Mouse (Mus musculus) left cerebral cortex, adult 9 months (tissue): Measurements from ENCODE around the gene Il1rl2.
A peak's percentile ranks its signal among the peaks of the same experiment; 100 is the strongest.

Experiments used
- DNase-seq, 2 experiments: peaks; one replicate each; pipeline ENCODE4 v3.0.0; 2022; ENCODE audit warnings: low spot score in 2 of 2

Gene Il1rl2

DNA sequence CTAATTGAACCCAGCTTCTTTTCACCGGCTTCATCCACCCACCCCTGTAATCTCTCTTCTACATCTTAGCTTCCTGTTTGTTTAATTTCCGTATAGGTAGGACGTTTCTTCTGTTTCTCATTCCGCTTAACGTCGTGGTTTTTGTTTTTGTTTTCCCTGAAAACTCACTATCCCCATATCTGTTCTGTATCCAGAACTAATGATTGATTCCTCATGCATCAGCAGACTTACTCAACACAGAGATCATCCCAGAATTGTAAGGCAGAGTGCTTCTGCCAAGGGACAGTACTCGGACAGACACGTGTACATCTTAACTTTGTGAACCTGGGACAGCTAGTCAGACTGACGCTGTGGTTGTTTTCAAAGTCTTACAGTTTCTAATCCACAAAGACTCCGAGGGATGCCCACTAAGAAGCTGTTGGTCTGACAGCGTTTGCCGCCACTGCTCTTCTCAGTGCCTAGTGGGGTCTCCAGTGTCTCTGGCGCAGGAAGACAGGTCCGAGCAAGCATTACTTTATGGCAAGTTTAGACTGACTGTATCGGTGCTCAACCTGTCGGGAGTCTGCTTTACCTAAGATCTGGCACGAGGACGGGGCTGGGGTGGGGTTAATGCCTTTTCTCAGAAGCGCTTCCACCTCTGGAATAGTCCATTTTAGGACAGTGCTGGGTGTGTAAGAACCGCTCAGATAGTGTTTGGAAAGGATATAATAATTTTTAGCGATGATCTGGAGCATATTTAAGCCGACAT lies 719 bp downstream of the Il1rl2 start:
- DNase-seq = no peak

GRCm38 (mm10) chr1:40325711-40326327 lies 1.4 kb downstream of the Il1rl2 start:
- no peak for DNase-seq

DNA sequence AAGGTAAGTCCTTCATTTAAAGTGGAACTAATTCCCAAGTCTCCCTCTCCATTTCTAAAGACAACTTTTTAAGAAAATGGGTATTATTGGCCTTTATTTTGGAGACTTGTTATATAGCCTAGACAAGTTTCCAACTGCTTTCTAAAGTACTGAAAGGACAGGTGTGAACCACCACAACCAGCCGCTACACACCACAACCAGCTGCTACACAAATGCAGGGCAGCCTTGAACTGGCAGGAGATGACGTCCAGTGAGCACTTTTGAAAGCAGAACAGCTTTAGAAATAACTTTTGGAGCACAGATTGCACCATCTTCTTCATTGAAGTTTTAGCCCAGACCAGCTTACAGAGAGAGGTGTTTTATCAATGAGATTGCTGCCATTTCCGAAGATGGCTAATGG lies 3.2 kb downstream of the Il1rl2 start:
- no peak for DNase-seq

DNA sequence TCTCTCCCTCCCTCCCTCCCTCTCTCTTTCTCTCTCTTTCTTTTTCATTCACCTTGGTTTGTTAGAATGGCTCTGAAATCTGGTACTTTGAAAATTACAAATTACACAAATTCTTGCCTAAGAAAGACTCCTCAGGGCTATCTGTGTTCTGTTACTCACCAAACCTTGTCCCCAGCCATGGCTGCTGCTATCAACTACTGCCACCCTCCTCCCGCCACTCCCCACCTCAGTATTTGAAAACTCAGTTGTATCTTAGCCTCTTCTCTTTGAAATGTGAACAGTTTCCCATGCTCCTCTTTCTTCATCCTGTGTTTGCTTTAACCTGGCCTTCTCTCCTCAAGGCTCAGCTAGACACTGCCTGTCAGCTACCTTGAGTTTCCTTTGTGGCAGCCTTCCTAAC lies 5.1 kb downstream of the Il1rl2 start:
- no peak for DNase-seq

GRCm38 (mm10) chr1:40330181-40330580 lies 5.8 kb downstream of the Il1rl2 start:
- no peak for DNase-seq

DNA sequence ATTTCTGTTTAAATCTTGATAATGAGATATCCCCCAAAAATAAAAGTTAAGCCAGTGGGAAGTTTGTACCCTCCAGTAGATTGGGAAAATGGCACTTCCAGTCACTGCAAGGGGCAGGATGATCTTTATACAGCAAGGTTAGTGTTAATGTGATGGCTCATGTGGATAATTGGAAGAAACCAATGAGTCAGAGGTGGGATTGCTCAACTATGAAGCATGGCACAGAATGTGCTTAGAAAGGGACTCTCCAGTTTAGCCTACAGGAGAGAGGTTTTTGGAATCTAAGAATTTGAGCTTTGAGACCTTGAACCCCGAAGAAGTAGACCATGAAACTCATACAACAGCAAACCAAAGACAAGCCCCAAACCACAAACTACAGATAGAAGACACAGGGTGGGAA lies 14.9 kb downstream of the Il1rl2 start:
- no peak for DNase-seq

- no peak for DNase-seq
Observed at GRCm38 (mm10) chr1:40340102-40340501, 15.7 kb downstream of the Il1rl2 start.

DNA sequence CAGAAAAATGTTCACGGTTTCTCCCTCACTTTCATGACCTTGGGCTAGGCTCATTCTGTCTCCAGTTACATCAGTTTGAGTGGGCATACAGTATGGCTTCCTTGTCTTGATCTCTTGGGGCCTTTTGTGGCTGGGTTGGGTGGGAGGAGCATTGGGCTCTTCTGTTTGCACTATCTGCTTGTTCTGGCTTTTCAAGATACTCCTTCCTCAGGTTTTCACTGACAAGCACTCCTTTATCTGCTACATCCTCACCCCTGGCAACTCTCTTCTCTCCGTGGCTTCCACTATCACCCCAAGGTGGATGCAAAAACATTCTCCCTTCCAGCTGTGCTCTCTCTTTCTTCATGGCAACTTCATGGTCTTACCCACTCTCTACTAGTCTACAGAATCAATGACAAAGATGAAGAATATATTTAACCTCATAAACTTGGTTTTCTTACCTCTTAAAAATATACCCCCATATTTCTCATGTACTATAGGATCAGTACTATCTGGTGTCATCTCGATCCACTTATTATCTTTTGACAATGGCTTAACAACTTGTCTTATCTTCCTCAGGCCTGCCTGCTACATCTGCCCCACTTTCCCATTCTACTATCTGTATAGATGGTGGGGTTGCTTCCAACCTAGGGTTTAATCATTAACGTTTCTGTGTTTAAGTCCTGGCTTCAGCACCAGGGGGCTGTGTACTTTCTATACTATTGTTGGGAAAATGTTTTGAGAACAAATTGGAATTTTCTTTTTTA lies 27.9 kb downstream of the Il1rl2 start:
- no peak for DNase-seq

DNA sequence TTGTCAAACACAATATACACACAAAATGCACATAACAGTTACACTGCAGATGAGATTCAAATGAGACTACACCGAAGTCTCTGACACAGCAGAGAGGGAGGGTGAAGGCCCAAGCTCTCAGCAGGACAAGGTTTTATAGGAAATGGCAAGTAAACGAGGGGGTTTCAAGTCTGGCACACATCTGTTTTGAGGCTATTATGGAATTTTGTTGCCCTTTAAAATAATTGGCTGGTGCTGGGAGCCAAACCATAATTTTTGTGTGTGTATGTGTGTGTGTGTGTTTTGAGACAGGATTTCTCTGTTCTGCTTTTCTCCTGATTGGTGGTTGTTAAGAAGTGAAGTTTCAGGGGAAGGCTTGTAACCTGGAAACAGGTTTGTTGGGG lies 28.5 kb downstream of the Il1rl2 start:
- no peak for DNase-seq

GRCm38 (mm10) chr1:40354665-40355064 lies 30.3 kb downstream of the Il1rl2 start:
- no peak for DNase-seq

- no peak for DNase-seq
Observed at GRCm38 (mm10) chr1:40355431-40355843, 31.0 kb downstream of the Il1rl2 start.

- no peak for DNase-seq
Observed at GRCm38 (mm10) chr1:40355904-40356521, 31.6 kb downstream of the Il1rl2 start.

DNA sequence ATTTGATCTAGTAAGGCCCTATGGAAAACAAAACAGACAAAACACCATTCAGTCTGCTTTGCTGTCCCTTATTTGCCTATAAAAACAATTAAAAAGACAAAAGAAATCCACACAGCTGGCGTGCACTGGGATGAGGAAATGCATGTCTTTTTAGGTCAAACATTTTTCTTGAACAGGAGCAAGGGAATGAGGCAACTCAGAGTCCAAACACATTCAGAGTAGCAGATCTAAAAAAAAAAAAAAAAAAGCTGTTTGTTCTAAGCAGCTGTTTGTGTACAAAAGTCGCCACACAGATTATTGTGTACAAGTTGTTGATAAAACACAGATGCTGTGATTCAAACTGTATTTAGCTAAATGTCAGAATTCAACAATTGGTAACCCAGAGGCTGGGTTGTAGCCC lies 33.5 kb downstream of the Il1rl2 start:
- no peak for DNase-seq

- no peak for DNase-seq
Observed at GRCm38 (mm10) chr1:40358351-40358750, 33.9 kb downstream of the Il1rl2 start.

- DNase-seq = peak; percentile 52 to 59
Observed at GRCm38 (mm10) chr1:40358771-40359181, 34.4 kb downstream of the Il1rl2 start.

DNA sequence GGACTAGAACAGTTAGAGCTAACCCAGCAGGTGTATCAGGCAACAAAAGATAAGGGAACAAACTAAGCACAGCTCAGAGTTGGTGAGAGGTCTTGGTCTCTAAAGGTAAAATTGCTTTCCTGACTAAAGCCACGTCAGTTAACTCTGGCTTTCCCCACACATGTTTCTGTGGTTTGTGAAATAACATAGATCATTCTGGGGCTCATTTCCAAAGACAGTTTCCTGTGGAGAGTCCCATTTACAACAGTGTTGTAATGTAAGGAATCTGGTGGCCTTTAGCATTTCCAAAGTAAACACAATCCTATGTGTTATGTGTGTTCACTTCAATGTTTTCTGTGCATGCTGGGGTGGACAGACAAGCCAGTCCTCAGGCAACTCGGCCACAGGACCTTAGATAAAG lies 35.3 kb downstream of the Il1rl2 start:
- DNase-seq = no peak

GRCm38 (mm10) chr1:40360969-40361368 lies 36.6 kb downstream of the Il1rl2 start:
- DNase-seq = no peak

- DNase-seq = no peak
Observed at GRCm38 (mm10) chr1:40361596-40361995, 37.2 kb downstream of the Il1rl2 start.

DNA sequence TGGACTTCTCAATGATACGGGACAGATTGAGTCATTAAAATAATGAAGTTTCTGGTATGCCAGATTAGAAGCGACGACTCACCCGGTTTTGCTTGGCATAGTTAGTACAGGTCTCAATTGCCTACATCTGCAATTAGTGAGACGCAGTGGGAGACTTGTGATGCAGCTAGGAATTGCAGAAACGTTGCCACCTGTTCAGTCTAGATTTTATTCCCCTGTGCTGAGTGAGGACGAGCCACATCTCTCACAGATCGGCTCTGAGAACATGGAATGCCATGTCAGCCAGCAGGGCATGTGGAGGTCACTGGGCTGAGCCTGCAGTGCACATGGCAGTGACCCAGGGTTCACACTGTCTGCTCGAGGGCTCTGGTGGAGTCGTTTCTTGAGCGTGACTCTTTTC lies 38.4 kb downstream of the Il1rl2 start:
- no peak for DNase-seq

- no peak for DNase-seq
Observed at GRCm38 (mm10) chr1:40372951-40373350, 48.5 kb downstream of the Il1rl2 start.

- no peak for DNase-seq
Observed at GRCm38 (mm10) chr1:40375148-40375547, 50.7 kb downstream of the Il1rl2 start.

DNA sequence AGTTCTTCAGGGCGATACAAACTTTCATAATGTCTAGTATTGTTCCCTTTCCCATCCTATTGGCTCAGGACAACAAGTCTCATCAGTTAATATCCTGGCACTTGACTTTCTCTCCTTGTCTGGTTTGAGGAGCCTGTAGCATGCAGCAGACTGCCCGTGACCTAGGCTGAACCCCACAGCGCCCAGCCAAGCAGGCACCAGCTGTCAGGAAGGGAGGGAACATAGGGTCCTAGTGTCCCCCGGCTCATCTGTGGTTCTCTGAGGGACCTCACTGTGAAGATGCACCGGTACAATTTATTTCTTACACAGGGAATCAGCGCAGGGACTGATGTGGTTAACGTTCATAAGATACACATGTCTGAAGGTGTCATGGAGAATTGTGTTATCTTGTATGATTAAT lies 52.3 kb downstream of the Il1rl2 start:
- no peak for DNase-seq
